Comparison of ENCODE assay signal across 9 mouse cellular contexts in the genomic region with DNA sequence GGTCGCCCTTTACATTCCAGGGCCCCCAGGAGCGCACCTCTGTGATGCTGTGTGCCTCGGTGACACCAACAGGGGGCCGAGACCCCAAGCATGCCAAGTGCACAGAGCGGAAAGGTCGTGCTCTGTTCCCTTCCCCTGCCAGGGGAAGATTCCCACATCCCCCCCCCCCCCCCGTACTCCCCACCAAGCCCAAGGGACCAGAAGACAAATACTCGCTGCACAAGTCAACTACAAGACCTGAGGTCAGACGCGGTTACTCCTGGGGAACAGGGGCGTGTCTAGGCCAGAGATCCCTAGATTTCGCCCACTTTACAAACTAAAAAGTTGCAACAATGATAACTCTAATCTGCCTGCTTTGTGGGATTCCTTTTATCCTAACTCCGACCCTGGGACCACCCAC. TPM values are rescaled to one million over a fixed set of nuclear protein-coding genes. Genes with fewer than 3 reads are reported as not detected.
DNase-seq lines count a peak whose midpoint lies in the region; ATAC-seq lines count a peak whose summit lies in the region.
"Had no signal": no experiment of that assay in that cellular context is flagged by ENCODE, and none has a peak within 500 bp of the region (broad histone marks: within the 10 kb centered on the region; RNA-seq: fewer than 3 reads in every experiment).

No protein-coding gene starts in this region.

- ATAC-seq in heart, embryonic 13.5 days (ENCODE audit: extremely low read depth, insufficient number of reproducible peaks, low FRiP score, low TSS enrichment), result no peak
- 0 out of 2 replicates have a peak, but pooled peaks have one; percentile 3 for ATAC-seq in hindbrain, embryonic 13.5 days (ENCODE audit: low FRiP score)
- peak; percentile 6; the same call in 1 of the 2 replicates for ATAC-seq in midbrain, embryonic 14.5 days (ENCODE audit: low FRiP score, low TSS enrichment)

- H3K27me3 ChIP-seq in heart, embryonic 13.5 days (replicated peaks), result peaks cover 18% of the 10 kb centered on the region
- peaks cover 97% of the 10 kb centered on the region for H3K27me3 ChIP-seq in hindbrain, embryonic 13.5 days
- H3K27me3 ChIP-seq in midbrain, embryonic 14.5 days (ENCODE audit: control insufficient read depth, insufficient read depth, low read length), result peaks cover 38% of the 10 kb centered on the region

- peak overlapping the region; percentile 86 for H3K9ac ChIP-seq in heart, embryonic 13.5 days
- peak overlapping the region; percentile 72 for H3K9ac ChIP-seq in hindbrain, embryonic 13.5 days
- peak overlapping the region; percentile 51; the same call in 1 of the 2 replicates for H3K9ac ChIP-seq in midbrain, embryonic 14.5 days (replicated peaks; ENCODE audit: low read length)

- DNase-seq in heart, adult 9 months (ENCODE audit: low spot score in 2 of 2), result no peak
- DNase-seq in midbrain, embryonic 14.5 days, result no peak
- DNase-seq in layer of hippocampus, adult 9-10 months (ENCODE audit: low spot score), result no peak
- DNase-seq in gastrocnemius, adult 18-20 months (ENCODE audit: low spot score), result no peak
- no peak for DNase-seq in cerebellum, adult 8-10 months

- peak overlapping the region; percentile 73 for H3K4me3 ChIP-seq in heart, embryonic 13.5 days
- H3K4me3 ChIP-seq in brown adipose tissue, adult 24 weeks (ENCODE audit: insufficient read depth, low read depth, low read length), result peak overlapping the region; percentile 92
- peak overlapping the region; percentile 49 for H3K4me3 ChIP-seq in hindbrain, embryonic 13.5 days
- peak overlapping the region; percentile 53 for H3K4me3 ChIP-seq in midbrain, embryonic 14.5 days (replicated peaks; ENCODE audit: low read depth, low read length)

- H3K4me1 ChIP-seq in heart, embryonic 13.5 days, result peaks cover 60% of the 10 kb centered on the region
- peaks cover 13% of the 10 kb centered on the region for H3K4me1 ChIP-seq in brown adipose tissue, adult 24 weeks (ENCODE audit: control insufficient read depth, insufficient read depth, insufficient read length, low read length)
- peaks cover 55% of the 10 kb centered on the region for H3K4me1 ChIP-seq in hindbrain, embryonic 13.5 days (replicated peaks)
- H3K4me1 ChIP-seq in midbrain, embryonic 14.5 days (ENCODE audit: control insufficient read depth, insufficient read depth, low read length), result peaks cover 22% of the 10 kb centered on the region

- no peaks in the 10 kb centered on the region for H3K9me3 ChIP-seq in heart, embryonic 13.5 days
- no peaks in the 10 kb centered on the region for H3K9me3 ChIP-seq in hindbrain, embryonic 13.5 days
- H3K9me3 ChIP-seq in midbrain, embryonic 14.5 days (ENCODE audit: control insufficient read depth, low read length), result no peaks in the 10 kb centered on the region

- 4% methylated on average over 11 of the region's 13 CpGs for WGBS in heart, embryonic 13.5 days
- 1% methylated on average over 12 of the region's 13 CpGs for WGBS in hindbrain, embryonic 13.5 days
- 1% methylated on average over 12 of the region's 13 CpGs for WGBS in midbrain, embryonic 14.5 days

- H3K36me3 ChIP-seq in heart, embryonic 13.5 days, result no peaks in the 10 kb centered on the region
- no peaks in the 10 kb centered on the region for H3K36me3 ChIP-seq in hindbrain, embryonic 13.5 days
- H3K36me3 ChIP-seq in midbrain, embryonic 14.5 days (ENCODE audit: control insufficient read depth, insufficient read depth, low read length), result no peaks in the 10 kb centered on the region

- H3K4me2 ChIP-seq in heart, embryonic 13.5 days, result peak overlapping the region; percentile 97
- H3K4me2 ChIP-seq in hindbrain, embryonic 13.5 days, result peak overlapping the region; percentile 95
- peak overlapping the region; percentile 99 for H3K4me2 ChIP-seq in midbrain, embryonic 14.5 days (ENCODE audit: low read length)

- peak overlapping the region; percentile 73; the same call in 1 of the 2 replicates for H3K27ac ChIP-seq in heart, embryonic 13.5 days (replicated peaks)
- peak overlapping the region; percentile 79; the same call in 1 of the 2 replicates for H3K27ac ChIP-seq in brown adipose tissue, adult 24 weeks (replicated peaks; ENCODE audit: low read depth, low read length)
- no peak overlapping the region for H3K27ac ChIP-seq in hindbrain, embryonic 13.5 days
- no peak overlapping the region for H3K27ac ChIP-seq in midbrain, embryonic 14.5 days (replicated peaks; ENCODE audit: low read depth, low read length)
- H3K27ac ChIP-seq: macrophage had no signal

RNA-seq across cellular contexts. Expression of a gene that starts 1.4 kb away (rescaled TPM):
- 13.3 and 13.7 TPM in 2 replicates for polyA plus RNA-seq in heart, embryonic 13.5 days (2015; fragmentation: Nextera tagmentation; extraction: Ambion mirVana)
- 1.9 and 4.3 TPM in 2 replicates for polyA plus RNA-seq in brown adipose tissue, adult 24 weeks (2012; ENCODE audit: insufficient read depth, insufficient read length, missing spikeins)
- 3.2 and 4.2 TPM in 2 replicates for polyA plus RNA-seq in hindbrain, embryonic 13.5 days (2015; fragmentation: Nextera tagmentation; extraction: Ambion mirVana)
- polyA plus RNA-seq in midbrain, embryonic 14.5 days (2014; fragmentation: Nextera tagmentation; extraction: Ambion mirVana), result 1.8 and 2.4 TPM in 2 replicates
- 1 to 10 TPM; 4.3 to 6.3 TPM for total RNA-seq in gastrocnemius, adult 18-20 months (2021)
- polyA plus RNA-seq: macrophage had no signal

Comparison
In these comparisons a context has a peak if more than half of its experiments do, and no peak if none do; other contexts are left out.
1. H3K27ac ChIP-seq: peak in heart, embryonic 13.5 days (single experiment) and brown adipose tissue, adult 24 weeks (single experiment); none in hindbrain, embryonic 13.5 days (single experiment) and midbrain, embryonic 14.5 days (single experiment).
2. Peak in every context shown above with its lines, with median percentiles within 50 percentile points of each other: H3K4me2 ChIP-seq, H3K4me3 ChIP-seq and H3K9ac ChIP-seq.